Mouse (Mus musculus) right cerebral cortex, postnatal 10 days (tissue): ENCODE measurements around the gene Limd1.

ENCODE experiments used
- DNase-seq, 2 experiments: peaks; one replicate each; pipeline ENCODE4 v3.0.0; 2021; ENCODE audit warnings: low spot score in 2 of 2

Limd1 gene

DNA sequence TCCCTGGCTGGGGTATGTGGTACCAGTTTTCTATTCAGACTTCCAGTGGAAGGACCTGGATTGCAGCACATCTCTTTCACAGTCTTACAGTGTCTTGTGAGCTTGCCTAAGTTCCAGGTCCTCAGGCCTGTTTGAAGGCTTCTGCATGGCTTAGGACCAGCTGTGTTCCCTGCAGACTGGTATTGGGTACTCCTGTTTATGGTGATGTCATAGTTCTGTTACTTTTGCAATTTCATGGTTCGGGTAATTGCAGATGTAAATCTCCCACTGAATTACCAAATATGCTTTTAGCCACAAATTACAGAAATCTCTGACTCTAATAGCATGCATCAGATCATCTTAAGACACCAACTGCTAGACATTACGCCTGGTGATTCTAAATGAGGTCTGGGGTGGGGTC, 36.6 kb downstream of the Limd1 start:
- no peak for DNase-seq

- DNase-seq, result no peak
These were observed 38.3 kb downstream of the Limd1 start for GRCm38 (mm10) chr9:123516641-123517385.

- DNase-seq, result no peak
These were observed 40.7 kb downstream of the Limd1 start for GRCm38 (mm10) chr9:123518969-123519894.

GRCm38 (mm10) chr9:123520735-123521134, 42.2 kb downstream of the Limd1 start:
- no peak for DNase-seq

DNA sequence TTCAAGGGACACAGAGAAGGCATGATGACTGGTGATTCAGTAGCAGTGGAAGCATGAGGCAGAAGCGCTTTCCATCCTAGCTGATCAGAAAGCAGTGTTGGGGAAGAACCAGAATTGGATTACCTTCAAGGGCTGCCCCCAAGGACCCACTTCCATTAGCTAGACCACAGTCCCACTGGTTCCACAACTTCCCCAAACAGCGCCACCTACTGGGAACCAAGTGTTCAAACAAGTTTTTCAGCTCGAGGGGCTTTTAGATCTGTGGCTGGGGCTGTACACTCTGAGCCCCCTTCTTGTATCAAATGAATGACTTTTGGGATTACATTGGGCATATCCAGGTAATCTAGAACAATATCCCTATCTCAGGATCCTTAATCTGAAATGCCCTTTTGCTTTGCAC, 45.2 kb downstream of the Limd1 start:
- no peak for DNase-seq

DNA sequence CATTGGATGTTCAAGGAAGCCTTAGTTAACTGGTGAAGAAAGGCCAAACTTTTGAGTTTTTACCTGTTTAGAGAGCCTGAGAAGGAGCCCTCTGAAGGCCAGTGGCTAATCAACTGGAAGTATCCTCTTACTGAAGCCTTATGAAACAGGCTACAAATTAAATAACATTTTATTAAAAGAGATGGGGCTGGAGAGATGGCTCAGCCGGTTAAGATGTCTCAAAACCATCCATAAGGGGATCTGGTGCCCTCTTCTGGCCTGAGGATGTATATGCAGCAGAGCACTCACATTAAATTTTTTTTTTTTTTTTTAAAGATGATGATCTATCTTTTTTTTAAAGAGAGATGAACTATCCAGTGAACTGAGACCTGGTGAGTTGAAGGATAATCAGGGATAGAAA, 46.6 kb downstream of the Limd1 start:
- peak; percentile 56 to 79 for DNase-seq

GRCm38 (mm10) chr9:123526502-123526901, 48.0 kb downstream of the Limd1 start:
- DNase-seq, result no peak

DNA sequence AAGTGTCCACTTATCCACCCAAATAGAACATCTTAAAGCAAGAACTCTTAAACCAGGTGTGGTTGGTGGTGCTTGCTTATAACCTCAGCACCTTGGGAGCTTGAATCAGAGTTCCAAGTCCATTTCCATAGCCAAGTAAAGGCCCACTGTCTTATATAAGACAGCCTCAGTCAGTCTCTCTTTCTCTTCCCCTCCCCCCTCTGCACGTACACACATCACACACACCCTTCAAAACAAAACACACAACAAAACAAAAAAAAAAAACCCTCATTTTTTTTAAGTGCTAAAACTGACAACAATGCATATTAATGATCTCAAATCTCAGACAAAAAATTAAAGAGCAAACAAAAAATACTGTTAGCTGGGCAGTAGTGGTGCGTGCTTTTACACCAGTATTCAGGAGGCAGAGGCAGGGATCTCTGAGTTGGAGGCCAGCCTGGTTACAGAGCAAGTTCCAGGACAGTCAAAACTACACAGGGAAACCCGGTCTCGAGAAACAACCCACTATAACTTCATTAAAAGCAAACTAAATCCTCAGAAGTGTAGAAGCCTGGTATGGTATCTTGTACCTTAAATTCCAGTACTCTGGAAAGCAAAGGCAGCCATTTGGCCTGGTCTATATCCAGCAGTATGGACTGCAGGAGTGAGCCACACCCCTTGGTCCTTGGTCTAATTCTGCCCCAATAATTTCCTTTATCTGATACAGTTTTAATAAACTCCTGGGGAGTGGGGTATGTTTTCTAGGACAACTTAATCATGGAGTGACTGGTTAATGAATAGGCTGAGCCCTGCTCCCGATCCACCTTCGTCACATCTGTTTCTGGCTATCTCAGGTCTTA, 49.8 kb downstream of the Limd1 start:
- no peak for DNase-seq

GRCm38 (mm10) chr9:123528926-123529295, 50.4 kb downstream of the Limd1 start:
- DNase-seq, result peak; percentile 61 to 71

GRCm38 (mm10) chr9:123529392-123530157, 51.1 kb downstream of the Limd1 start, which contains the start of gene Sacm1l:
Sacm1l (plus strand) TSS chr9:123529759.
- DNase-seq, result peak; percentile 100

DNA sequence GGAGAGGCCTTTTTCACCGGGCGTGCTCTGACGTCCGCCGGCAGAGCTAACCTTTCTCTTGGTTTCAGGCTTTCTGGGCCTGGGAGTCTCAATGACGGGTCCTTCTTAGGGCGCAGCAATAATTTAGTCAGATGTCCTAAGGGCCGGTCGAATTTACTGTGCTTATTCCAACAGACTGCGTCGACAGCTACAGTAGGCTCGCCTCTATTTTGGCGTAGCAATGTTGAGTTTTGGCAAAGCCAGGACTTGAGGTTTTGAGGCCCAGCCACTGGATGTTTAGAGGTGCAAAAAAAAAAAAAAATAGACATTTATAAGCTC, 51.6 kb downstream of the Limd1 start:
- no peak for DNase-seq

- no peak for DNase-seq
These were observed 52.1 kb downstream of the Limd1 start for GRCm38 (mm10) chr9:123530566-123531130.

GRCm38 (mm10) chr9:123531234-123531633, 52.7 kb downstream of the Limd1 start:
- DNase-seq, result no peak

- DNase-seq, result no peak
These were observed 58.1 kb downstream of the Limd1 start for GRCm38 (mm10) chr9:123536613-123537012.

- no peak for DNase-seq
These were observed 59.7 kb downstream of the Limd1 start for GRCm38 (mm10) chr9:123538189-123538588.

DNA sequence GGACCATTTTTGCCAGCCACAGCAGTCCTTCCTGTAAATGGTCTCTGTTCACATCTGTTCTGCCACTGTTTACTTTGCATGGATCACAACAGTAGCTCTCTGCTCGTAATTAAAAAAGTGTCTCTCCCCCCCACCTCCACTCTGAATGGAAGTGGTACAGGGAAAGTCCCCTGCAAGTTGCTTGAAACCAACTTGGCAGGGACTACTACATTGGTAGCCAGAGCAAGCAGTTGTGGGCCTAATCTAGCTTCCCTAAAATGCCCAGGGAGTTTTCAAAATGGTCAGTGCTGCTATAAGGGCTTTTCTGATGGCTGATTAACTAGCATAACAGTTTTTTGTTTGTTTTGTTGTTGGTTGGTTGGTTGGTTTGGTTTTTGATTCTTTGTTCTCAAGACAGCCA, 60.6 kb downstream of the Limd1 start:
- no peak for DNase-seq

DNA sequence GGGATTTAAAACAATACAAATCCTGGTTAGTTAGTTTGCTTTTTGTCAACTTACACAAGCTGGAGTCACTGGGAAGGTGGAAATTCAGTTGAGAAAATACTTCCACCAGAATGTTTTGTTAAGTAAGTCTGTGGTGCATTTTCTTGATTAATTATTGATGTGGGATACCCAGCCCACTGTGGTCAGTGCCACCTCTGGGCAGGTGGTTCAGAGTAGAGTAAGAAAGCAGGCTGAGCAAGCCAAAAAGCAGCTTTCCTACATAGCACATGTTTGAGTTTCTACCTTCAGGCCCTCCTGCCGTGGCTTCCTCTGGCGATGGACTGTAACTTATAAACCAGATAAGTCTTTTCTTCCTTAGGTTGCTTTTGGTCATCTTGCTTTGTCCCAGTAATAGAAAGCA, 61.3 kb downstream of the Limd1 start:
- no peak for DNase-seq

DNA sequence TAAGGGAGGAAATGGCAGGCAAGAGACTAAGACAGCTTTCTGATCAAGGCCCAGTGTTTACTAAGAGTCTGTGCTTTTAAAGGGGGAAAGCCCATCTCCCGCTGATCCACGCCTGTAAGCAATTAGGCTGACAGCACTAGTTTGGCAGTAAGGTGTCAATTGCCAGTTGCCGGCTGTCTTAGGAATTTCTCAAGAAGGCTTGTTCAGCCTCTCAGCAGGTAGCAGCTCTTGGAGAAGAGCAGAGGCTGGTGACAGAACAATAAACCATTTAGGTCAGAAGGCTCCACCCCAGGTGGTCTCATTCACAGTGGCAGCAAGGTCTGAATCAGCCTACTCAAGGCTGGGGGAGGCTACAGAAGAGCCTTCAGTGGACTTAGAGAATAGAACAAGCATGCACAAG, 76.1 kb downstream of the Limd1 start:
- no peak for DNase-seq
